Mouse (Mus musculus): ENCODE results near the gene Rarres2. TPM values are rescaled to one million over a fixed set of nuclear protein-coding genes. Genes with fewer than 3 reads are reported as not detected.
A peak's percentile ranks its signal among the peaks of the same experiment; 100 is the strongest.
"Not testable (repeated sequence)": the region's sequence is repeated elsewhere in the genome, so short reads cannot be mapped to it uniquely, and the experiment has no call there.

Gene Rarres2
- total RNA-seq, 2 experiments from 2014 or later: 12.3 to 12.8 TPM

DNA sequence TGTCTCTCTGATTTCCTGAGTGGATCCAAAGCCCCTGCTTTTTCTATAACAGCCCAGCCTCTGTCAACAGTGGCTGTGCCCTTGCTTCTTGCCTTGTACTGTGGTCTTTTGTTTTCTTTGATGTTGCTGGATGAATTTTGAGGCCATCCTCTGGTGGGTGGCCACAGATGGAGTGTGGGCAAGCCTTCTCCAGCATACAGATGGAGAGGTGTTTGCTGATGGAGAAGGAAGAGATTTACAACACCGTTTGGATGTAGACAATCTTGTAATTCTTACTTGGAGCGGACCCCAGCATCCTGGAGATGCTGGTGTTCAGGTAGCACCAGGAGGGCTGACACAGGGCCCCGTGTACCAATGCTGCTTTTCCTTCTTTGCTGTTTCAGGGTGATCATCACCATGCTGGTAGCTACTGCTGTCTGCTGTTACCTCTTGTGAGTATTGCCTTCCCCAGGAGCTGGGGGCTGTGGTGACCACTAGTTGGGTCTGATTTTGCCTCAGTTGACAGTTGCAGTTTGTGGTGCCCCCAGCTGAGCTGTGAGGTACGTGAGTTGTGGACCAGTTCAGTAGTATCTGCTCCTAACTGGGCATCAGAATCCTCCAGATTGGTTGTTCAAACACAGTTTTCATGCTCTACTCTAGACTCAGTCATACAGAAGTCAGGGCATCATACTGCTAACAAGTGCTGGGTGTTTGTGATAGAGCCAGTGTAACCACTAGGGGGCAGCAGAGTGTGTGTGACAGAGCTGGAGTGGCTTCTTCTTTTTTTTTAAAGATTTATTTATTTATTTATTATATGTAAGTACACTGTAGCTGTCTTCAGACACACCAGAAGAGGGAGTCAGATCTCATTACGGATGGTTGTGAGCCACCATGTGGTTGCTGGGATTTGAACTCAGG is 33.5 kb downstream of the Rarres2 start:
- intact Hi-C loops (cut with DNase I): loop anchor here (5.0 kb wide), 2 partner anchors 92 to 142 kb away; partner anchors contain the start of genes Krba1, Sspo and Zfp467
- H3K4me3 ChIP-seq: peak overlapping the region; percentile 73
- peak; percentile 67 to 80 for DNase-seq (ENCODE audit: extremely low spot score in 1 of 2, low spot score in 2 of 2)
- TF ChIP-seq CTCF (IDR thresholded peaks at IDR 0.05): peak; percentile 75
- peak overlapping the region; percentile 97 for H3K27ac ChIP-seq

DNA sequence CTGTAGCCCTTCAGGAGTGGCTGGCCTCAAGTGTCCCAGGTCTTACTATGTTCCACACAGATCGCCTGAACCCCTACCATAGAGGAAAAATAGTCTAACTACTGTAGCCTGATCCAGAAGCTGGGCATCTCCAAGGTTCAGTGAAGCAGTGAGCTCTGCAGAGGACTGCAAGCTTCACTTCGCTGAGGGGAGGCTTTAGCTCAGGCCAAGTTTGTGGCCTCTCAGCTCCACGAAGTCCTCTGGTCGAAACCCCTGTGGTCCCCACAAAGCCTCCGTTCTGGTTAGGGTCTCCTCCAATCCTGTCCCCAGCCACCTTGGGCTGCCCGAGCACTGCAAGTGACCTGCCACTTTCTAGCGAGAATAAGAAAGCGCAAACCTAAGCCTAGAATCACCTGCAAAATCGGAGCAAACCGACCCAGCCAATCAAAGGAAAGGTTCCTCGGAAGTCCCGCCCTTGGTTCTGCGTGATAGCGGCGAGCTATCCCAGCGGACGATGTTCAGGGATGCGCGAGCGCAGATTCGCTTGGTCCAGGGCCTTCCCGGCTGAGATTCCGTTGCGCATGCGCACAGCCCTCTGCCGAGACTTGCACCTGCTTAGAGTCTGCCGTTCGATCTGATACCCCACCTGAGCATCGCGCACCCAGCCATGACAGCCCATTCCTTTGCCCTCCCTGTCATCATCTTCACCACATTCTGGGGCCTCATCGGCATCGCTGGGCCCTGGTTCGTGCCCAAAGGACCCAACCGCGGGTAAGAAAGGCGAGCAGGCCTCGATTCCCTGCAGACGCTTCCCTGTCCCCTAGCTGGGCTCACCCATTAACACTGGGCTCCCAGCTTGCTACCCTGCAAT is 35.3 kb downstream of the Rarres2 start, which contains the start of gene Atp6v0e2:
Gene Atp6v0e2 (plus strand): TSS at position 511 of the 850 bp plus-strand sequence.
- no peak; the same call in 1 of the 2 replicates for TF ChIP-seq CTCF (IDR thresholded peaks at IDR 0.05)
- Histone ChIP-seq H3K4me3 (peak within 1 kb of the TSS; percentile 73), H3K27ac (peak within 1 kb of the TSS; percentile 97)
- peak; percentile 91 to 92 for DNase-seq (ENCODE audit: extremely low spot score in 1 of 2, low spot score in 2 of 2)
- intact Hi-C loops (cut with DNase I): loop anchor here (1.0 to 5.0 kb wide), 4 partner anchors 17 to 360 kb away; partner anchors contain the start of genes Krba1, Lrrc61, Sspo and Zfp467

DNA sequence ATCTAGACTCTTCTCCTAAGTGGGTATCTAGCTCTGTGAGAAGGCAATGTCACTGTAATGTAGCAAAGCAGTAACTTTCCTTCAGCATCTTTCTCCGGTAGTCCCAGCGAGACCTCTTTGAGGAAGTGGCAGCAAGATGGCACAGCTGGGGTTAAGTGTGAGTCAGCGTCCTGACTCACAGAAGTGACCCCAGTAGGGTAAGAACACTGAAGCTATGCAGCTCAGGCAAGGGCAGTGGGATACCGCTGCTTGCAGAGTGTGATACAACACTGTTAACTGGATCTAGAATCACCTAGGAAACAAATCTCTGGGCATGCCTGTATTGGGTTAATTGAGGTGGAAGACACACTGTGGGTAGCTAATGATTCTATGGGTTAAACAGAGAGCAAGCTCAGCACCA is 36.5 kb downstream of the Rarres2 start:
- Histone ChIP-seq H3K4me3 (no peak overlapping the region), H3K27ac (no peak overlapping the region)
- no peak for TF ChIP-seq CTCF (IDR thresholded peaks at IDR 0.05)
- DNase-seq (ENCODE audit: extremely low spot score in 1 of 2, low spot score in 2 of 2): no peak
- intact Hi-C loops (cut with DNase I): loop anchor here (5.0 kb wide), 2 partner anchors 89 to 139 kb away; partner anchors contain the start of genes Krba1, Sspo and Zfp467

DNA sequence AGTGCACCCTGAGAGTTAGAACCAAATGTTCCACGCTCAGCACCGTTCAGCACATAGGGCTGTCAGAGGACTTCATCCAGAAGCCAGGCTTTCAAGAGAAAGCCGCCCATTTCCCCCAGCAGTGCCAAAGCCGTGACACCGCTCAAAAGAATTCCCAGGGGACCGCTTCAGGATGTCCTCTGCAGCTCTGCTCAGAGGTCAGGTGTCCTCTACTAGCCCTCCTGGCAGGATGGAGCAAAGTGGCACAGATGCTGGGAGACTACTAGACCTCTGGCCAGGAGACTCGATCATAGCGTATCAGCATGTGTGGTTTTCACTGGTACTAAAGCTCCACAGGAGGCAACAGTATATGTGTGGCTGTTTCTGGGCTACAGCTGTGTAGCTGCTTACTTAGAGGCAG is 37.7 kb downstream of the Rarres2 start:
- no peak overlapping the region for H3K27ac ChIP-seq
- TF ChIP-seq CTCF (IDR thresholded peaks at IDR 0.05): no peak

DNA sequence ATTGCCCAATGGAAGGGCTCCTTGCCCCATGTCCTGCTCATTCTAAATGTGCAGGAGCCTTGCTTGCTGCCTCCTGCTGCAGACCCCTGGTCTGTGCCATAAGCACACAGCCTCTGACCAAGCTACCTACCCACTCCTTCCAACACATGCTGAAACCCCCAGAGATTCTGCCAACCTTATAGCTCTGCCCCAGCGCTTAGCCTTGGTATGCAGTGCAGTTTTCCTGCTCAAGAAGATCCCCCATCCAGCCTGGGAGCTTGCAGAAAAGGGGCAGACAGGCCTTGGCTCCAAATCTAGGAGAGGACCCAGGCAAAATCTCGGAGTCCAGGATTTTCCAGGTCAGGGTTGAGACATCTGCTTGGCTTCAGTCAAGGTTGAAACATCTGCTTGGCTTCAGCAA is 39.1 kb downstream of the Rarres2 start:
- Histone ChIP-seq H3K4me3 (no peak overlapping the region), H3K27ac (no peak overlapping the region)
- no peak for DNase-seq (ENCODE audit: extremely low spot score in 1 of 2, low spot score in 2 of 2)
- no peak for TF ChIP-seq CTCF (IDR thresholded peaks at IDR 0.05)
- intact Hi-C loops (cut with DNase I): no loop called here

More for the DNA sequence above, 37.7 kb downstream of the Rarres2 start:
- intact Hi-C loops (cut with DNase I): loop anchor here (5.0 kb wide), 2 partner anchors 88 to 138 kb away; partner anchors contain the start of genes Krba1, Sspo and Zfp467
- DNase-seq (ENCODE audit: extremely low spot score in 1 of 2, low spot score in 2 of 2): no peak
- H3K4me3 ChIP-seq: no peak overlapping the region

DNA sequence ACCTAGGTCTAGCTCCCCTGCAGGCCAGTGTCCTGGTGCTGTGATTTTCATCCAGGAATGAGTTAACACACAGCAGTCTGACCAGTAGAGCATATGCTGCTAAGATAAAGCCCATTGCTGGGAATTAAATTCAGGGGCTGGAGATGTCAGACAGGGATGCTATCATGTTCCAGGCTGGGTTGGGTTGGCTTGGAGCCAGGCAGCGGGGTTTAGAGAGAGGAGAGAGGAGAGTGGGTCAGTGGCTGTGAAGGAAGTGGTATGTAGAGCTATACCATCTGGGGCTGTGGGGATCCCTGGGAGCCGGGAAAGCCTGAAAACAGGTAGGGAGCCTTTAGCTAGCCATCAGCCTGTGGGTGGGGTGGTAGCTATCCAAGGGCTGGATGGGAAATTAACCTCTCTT is 41.7 kb downstream of the Rarres2 start:
- intact Hi-C loops (cut with DNase I): no loop called here
- no peak for TF ChIP-seq CTCF (IDR thresholded peaks at IDR 0.05)
- DNase-seq (ENCODE audit: extremely low spot score in 1 of 2, low spot score in 2 of 2): no peak
- Histone ChIP-seq H3K4me3 (no peak overlapping the region), H3K27ac (no peak overlapping the region)

GRCm38 (mm10) chr6:48529871-48530440 is 42.6 kb downstream of the Rarres2 start:
- Histone ChIP-seq H3K4me3 (no peak overlapping the region), H3K27ac (no peak overlapping the region)
- intact Hi-C loops (cut with DNase I): no loop called here
- no peak for DNase-seq (ENCODE audit: extremely low spot score in 1 of 2, low spot score in 2 of 2)
- TF ChIP-seq CTCF (IDR thresholded peaks at IDR 0.05): no peak

GRCm38 (mm10) chr6:48529261-48529660 is 43.3 kb downstream of the Rarres2 start:
- no peak overlapping the region for H3K4me3 ChIP-seq
- intact Hi-C loops (cut with DNase I): no loop called here
- DNase-seq (ENCODE audit: extremely low spot score in 1 of 2, low spot score in 2 of 2): no peak
- no peak for TF ChIP-seq CTCF (IDR thresholded peaks at IDR 0.05)
- no peak overlapping the region for H3K27ac ChIP-seq

GRCm38 (mm10) chr6:48527901-48528300 is 44.7 kb downstream of the Rarres2 start:
- Histone ChIP-seq H3K4me3 (no peak overlapping the region), H3K27ac (no peak overlapping the region)
- TF ChIP-seq CTCF (IDR thresholded peaks at IDR 0.05): no peak
- DNase-seq (ENCODE audit: extremely low spot score in 1 of 2, low spot score in 2 of 2): no peak
- intact Hi-C loops (cut with DNase I): no loop called here

DNA sequence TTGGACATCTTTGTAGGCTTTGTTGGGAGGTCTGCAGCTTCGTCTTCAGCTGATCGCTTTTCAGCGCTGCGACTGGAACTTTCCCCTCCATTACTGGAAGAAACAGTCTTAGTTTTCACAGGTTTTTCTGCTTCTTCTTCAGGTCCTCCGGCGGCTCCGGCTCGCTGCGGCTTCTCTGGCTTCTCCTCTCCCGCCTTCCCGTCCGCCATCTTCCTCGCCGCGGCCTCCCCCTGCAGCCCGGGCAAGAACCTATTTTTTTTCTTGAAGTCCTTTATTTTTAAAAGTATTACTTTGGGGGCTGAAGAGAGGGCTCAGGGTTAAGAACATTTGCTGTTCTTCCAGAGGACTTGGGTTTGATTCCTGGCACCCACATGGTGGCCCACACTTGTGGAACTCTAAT is 47.7 kb downstream of the Rarres2 start:
- H3K4me3 ChIP-seq; DNase-seq (ENCODE audit: extremely low spot score in 1 of 2, low spot score in 2 of 2); intact Hi-C loops (cut with DNase I); H3K27ac ChIP-seq: not testable (repeated sequence)

Other genes with a start within 250 kb of the Rarres2 start
- 10 to 100 TPM; 52.7 to 53.1 TPM for gene Krba1, start 177.2 kb downstream of the Rarres2 start, total RNA-seq (2021)
- gene Zfp467, start 127.0 kb downstream of the Rarres2 start, total RNA-seq (2021): 10 to 100 TPM; 22.5 to 23.8 TPM
- gene Sspo, start 124.6 kb downstream of the Rarres2 start, total RNA-seq (2021): 1 to 10 TPM in 1 of 2 experiments, under 1 TPM in 1; 0.56 to 1.5 TPM
- gene Atp6v0e2, start 35.2 kb downstream of the Rarres2 start, total RNA-seq (2021): 100 to 1,000 TPM; 411 to 422 TPM
- gene Lrrc61, start 18.0 kb downstream of the Rarres2 start, total RNA-seq (2021): 10 to 100 TPM; 35.8 to 36.8 TPM
- not detected for gene Gm45021, start 16.8 kb upstream of the Rarres2 start, total RNA-seq (2021)
- 10 to 100 TPM; 56.5 to 58.0 TPM for gene Repin1, start 21.1 kb upstream of the Rarres2 start, total RNA-seq (2021)
- gene Gm44965, start 21.2 kb upstream of the Rarres2 start, total RNA-seq (2021): not detected
- 1 to 10 TPM; 6.3 to 8.3 TPM for gene Zfp775, start 29.3 kb upstream of the Rarres2 start, total RNA-seq (2021)
- 10 to 100 TPM; 14.9 to 17.1 TPM for gene AI854703, start 54.0 kb upstream of the Rarres2 start, total RNA-seq (2021)
- under 1 TPM; 0.77 to 0.81 TPM for gene Gimap8, start 74.4 kb upstream of the Rarres2 start, total RNA-seq (2021)
- under 1 TPM; 0.57 to 0.75 TPM for gene Gimap9, start 103.3 kb upstream of the Rarres2 start, total RNA-seq (2021)
- gene Gimap4, start 111.8 kb upstream of the Rarres2 start, total RNA-seq (2021): under 1 TPM in 1 of 2 experiments, not detected in 1; 0.33 TPM
- gene Gimap6, start 135.4 kb upstream of the Rarres2 start, total RNA-seq (2021): 1 to 10 TPM; 4.9 to 5.1 TPM
- 1 to 10 TPM in 1 of 2 experiments, not detected in 1; 1.9 TPM for gene Gm28053, start 145.8 kb upstream of the Rarres2 start, total RNA-seq (2021)
- not detected for gene Gimap7, start 145.8 kb upstream of the Rarres2 start, total RNA-seq (2021)
- 1 to 10 TPM; 1.5 to 3.9 TPM for gene Gimap1, start 166.3 kb upstream of the Rarres2 start, total RNA-seq (2021)
- gene Gimap5, start 173.4 kb upstream of the Rarres2 start, total RNA-seq (2021): 1 to 10 TPM in 1 of 2 experiments, under 1 TPM in 1; 0.81 to 2.1 TPM
- gene Gimap3, start 198.1 kb upstream of the Rarres2 start, total RNA-seq (2021): not detected